Mouse (Mus musculus) cerebellum, postnatal 36 days (tissue): ENCODE measurements around the gene Tent5b.

ENCODE experiments used
- DNase-seq, 2 experiments: peaks; one replicate each; pipeline ENCODE4 v3.0.0; 2021 to 2022; ENCODE audit warnings: mixed read lengths in 2 of 2

The Tent5b gene

GRCm38 (mm10) chr4:133479458-133480184 is at the start of gene Tent5b:
Gene Tent5b, plus strand, starts transcription at chr4:133480132.
- DNase-seq, result peak; percentile 92 to 94

- DNase-seq, result no peak
Measured at GRCm38 (mm10) chr4:133431508-133431907, 48.4 kb upstream of the Tent5b start.

DNA sequence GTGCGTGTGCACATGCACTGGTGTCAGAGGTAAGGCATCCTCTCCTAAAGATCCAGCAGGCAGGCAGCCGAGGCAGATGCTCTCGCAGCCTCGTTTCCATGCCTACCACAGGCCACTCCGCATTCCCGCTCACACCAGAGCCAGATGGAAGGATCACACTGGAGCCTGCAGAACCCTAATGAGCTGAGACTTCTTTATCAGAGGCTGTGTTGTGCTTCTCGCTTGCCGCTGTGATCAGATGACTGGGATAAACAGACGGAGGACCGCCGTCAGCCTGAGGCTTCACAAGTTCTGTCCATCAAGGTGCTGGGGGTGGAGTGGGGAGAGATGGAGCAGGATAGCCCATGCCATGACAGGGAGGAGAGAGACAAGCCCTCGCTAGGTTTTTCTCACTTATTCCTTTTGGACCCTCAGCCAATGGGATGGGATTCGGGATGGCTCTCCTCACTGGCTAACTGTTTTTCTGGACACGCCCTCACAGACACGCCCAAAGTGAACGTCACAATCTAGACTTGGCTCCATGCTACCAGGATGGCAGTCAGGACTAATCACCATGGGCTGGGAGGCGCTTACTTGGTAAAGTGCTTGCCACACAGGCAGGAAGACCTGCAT is 47.3 kb upstream of the Tent5b start:
- DNase-seq, result peak in 1 of 2 experiments; percentile 32

DNA sequence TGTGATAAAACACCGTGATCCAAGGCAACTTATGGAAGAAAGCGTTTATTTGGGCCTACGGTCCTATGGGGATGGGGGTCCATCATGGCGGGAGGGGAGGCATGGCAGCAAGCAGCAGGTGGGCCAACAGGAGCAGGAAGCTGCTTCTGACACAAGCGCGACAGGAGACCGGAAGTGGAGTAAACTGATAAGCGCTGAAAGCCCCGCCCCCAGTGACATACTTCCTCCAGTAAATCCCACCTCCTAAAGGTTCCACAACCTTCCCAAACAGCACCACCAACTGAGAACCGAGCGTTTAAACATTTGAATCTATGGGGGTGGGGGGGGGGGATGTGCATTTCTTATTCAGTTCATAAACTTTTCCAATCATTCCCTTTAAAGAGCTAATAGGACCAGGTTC is 44.0 kb upstream of the Tent5b start:
- no peak for DNase-seq

DNA sequence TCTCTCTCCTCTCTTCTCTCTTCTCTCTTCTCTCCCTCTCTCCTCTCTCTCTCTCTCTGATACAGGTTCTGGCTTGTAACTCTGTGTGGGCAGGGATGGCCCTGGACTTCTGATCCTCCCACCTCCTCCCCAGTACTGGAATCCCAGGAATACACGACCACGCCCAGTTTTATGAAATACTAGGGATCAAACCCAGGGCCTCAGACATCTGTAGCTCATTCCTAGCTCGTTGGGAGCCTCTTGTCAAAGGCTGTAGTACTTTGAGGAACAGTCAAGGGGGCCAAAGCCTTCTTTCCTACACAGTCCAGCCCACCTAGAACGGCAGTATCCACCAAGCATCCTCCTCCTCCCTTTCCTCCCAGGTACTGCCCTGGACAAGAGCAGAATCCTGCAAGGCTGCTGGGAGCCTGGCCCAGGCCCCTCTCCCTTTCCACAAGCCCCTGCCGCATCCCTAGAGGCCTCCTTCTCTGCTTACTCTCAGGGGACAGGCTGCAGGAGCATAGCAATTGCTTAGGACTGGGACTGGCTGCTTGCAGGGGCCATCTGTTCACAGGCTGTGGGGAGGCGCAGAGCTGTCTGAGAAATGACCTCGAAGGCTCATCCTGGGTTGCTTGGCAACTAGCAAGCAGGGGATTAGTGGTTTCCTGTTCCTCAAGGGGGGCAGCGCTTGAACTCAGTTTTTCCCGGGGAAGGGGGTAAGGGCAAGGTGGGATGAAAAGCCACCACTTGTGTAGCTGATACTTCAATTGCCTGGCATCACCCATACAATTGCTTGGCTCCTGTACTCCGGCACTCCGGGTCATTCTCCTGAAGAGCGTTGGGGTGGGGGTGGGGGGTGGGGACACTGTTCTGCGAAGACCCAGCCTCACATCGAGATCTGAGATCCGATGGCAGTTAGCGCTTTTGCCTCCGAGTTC is 40.2 kb upstream of the Tent5b start:
- peak; percentile 52 to 57 for DNase-seq

DNA sequence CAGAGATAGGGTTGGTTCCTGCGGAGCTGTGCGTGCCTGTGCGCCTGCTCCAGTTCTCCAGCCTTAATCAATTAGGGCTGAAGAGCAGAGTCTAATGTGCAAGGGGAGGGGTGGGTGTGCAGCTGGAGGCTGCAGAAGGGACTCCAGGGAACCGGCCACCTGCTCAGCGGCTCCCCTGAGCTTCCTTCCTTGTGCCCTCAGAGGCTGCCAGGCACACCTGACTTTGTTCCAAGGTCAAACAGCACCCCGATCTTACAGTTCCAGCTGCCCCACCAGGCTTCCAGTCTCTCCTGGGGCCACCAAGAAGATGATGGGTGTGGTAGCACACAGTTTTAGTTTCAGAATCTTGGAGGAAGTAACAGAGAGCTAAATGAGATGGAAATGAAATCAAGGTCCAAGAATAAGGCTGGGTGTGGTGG is 39.5 kb upstream of the Tent5b start:
- no peak for DNase-seq

- DNase-seq, result no peak
Measured at GRCm38 (mm10) chr4:133442194-133442593, 37.7 kb upstream of the Tent5b start.

GRCm38 (mm10) chr4:133443085-133443484 is 36.8 kb upstream of the Tent5b start:
- DNase-seq, result no peak

GRCm38 (mm10) chr4:133445727-133446126 is 34.2 kb upstream of the Tent5b start:
- no peak for DNase-seq

GRCm38 (mm10) chr4:133447366-133447765 is 32.6 kb upstream of the Tent5b start:
- DNase-seq, result no peak

GRCm38 (mm10) chr4:133447967-133448366 is 32.0 kb upstream of the Tent5b start:
- no peak for DNase-seq

GRCm38 (mm10) chr4:133448708-133449388 is 31.1 kb upstream of the Tent5b start:
- DNase-seq, result no peak

DNA sequence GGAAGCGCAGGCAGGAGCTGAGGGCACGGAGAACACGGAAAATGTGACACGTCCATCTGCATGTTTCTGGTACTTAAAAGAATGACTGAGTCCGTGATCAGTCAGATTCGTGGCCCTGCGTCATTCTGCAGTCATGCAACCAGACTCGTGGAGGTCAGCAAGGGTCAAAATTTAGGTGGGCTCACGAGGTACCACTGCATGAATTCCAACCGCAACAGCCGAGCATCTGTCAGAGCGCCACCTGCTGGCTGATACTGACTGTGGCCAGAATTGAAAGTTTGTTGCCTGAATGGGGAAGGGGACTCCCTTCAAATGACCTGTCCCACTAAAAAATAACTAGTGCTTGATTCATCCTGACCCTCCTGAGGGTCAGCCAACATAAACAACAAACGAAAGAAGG is 30.2 kb upstream of the Tent5b start:
- DNase-seq, result peak; percentile 55 to 64

DNA sequence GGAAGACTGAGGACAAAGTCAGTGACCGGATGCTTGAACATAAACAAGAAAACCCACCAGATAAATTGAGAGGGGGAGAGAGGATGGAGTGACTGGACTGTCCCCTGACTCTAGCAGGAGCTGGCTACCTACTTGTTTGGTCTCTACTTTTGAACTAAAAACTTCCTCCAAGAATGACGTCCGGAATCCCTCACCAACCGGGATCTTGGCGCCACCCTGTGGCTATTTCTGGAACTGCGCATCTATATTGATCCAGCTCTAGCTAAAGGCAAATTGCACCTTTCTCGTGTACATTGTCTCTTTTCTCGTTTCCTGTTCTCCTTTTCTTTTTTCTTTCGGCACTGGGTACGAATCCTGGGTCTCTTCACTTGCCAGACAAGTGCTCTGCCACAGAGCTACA is 28.4 kb upstream of the Tent5b start:
- DNase-seq, result peak; percentile 81 to 89

DNA sequence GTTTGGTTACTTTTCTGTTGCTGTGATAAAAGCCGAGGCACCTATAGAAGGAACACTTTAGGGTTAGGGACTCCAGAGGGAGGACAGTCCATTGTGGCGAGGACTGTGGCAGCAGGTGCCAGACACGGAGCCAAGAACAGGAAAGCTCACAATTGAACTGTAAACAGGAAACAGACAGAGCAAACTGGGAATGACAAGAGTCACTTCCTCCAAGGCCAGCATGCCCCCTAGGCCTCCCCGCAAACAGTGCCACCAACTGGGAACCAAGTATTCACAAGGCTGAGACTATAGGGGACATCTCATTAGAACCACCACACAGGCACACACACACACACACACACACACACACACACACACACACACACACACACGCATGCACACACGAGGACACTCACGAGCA is 27.5 kb upstream of the Tent5b start:
- DNase-seq, result no peak

DNA sequence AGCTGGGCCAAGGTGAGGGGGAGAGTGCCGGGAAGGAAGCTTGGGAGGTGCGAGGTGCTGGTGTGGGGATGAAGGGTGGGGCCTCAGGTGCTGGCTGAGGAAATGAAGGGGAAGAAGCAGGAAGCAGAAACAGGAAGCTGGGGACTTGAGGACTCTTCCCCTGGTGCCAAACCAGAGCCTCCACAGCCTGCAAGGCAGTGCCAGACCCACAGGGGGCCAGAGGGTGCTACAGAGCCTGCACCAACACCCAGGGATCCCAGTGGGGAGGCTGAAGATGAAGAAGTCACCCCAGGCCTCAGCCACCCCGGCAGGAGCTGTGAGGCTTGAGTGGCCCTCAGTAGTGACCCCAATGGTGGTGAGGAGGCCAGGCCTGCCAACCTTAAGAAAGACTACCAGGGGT is 21.9 kb upstream of the Tent5b start:
- no peak for DNase-seq

DNA sequence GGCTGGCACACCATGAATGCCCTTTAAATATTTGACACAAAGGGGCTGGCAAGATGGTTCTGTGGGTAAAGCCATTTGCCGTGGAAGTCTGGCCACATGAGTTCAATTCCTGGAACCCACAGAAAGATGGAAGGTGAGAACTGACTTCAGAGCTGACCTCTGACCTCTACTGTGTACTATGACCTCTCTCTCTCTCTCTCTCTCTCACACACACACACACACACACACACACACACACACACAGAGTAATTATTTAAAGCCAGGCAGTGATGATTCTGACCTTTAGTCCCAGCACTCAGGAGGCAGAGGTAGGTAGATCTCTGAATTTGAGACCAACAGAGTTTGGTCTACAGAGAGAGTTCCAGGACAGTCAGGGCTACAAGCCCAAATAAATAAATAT is 19.9 kb upstream of the Tent5b start:
- no peak for DNase-seq

DNA sequence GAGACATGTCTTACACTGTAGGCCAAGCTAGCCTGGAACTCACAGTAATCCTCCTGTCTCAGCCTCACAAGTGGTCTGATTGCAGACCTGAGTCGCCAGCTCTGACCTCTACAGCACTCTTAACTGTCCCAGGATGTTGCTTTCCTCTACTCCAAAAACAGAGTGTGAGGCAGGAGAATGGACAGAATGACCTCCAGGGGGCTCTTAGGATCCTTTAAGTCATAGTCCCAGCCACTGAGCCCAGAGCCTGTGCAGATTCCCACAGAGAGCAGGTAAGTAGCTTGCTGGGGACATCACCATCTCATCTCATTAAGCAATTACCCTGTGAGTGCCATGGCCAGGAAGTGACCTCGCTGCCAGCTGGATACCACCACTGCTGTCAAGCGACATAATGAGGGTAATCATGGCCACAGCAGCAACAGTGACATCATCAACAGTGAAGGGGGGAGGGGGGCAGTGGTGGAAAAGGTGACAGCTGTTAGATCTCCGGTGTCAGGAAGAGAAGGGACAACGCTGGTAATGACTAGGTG is 19.1 kb upstream of the Tent5b start:
- no peak for DNase-seq

- no peak for DNase-seq
Measured at GRCm38 (mm10) chr4:133461362-133461761, 18.6 kb upstream of the Tent5b start.

GRCm38 (mm10) chr4:133463184-133463583 is 16.7 kb upstream of the Tent5b start:
- no peak for DNase-seq

- peak; percentile 75 to 83 for DNase-seq
Measured at GRCm38 (mm10) chr4:133468080-133468479, 11.9 kb upstream of the Tent5b start.

DNA sequence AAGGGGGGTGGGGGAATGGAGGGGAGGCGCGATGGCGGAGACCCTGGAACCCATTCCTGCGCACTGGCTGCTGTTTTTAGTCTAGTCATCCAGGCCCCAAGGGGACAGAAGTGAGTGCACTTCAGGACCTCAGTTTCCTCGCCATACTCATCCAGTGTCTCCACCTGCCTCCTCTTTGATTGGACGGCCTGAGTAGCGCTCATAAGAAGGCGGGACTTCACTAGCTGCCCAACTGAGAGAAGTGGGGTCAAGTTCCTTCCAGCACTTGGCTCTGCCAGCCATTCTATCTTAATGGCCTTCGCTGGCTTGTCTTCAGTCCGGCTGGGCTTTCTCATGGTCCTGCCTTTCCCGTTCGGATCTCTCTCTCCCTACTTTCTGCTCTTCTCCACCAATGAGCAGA is 10.8 kb upstream of the Tent5b start:
- no peak for DNase-seq
